ENCODE assay signal across 23 mouse cellular contexts in the genomic region with DNA sequence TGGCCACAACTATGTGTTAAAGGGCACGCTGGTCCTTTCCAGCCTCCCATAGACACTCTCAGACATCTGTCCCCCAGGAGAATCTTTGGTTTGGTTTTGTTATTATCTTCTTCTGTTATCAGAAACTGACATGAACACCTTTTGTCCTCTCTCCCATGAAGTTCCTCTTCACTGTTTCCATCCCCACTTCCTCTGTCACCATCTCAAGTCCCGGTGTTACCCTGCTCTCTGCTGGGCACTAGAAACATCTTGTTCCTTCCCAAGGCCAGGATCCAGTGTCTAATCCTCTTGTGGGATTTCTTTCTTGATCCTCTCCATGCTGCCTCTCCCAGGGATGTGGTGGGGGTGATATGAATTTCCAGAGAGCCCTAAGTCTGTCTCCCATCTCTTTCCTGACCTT.
"Had no signal": no experiment of that assay in that cellular context is flagged by ENCODE, and none has a peak within 500 bp of the region (broad histone marks: within the 10 kb centered on the region; RNA-seq: fewer than 3 reads in every experiment).

No protein-coding gene starts in this region.

- H3K27me3 ChIP-seq: heart, embryonic 12.5 days; hindbrain, embryonic 12.5 days; intestine, embryonic 15.5 days; limb, embryonic 13.5 days; limb, embryonic 15.5 days had no signal

- H3K4me2 ChIP-seq: heart, embryonic 12.5 days; hindbrain, embryonic 12.5 days; hindbrain, embryonic 14.5 days; intestine, embryonic 15.5 days; limb, embryonic 13.5 days; limb, embryonic 15.5 days had no signal

- H3K27ac ChIP-seq: gastrocnemius, adult 2 months; heart, embryonic 10.5 days; hindbrain, embryonic 10.5 days; hindbrain, embryonic 12.5 days; hindbrain, embryonic 14.5 days; intestine, embryonic 15.5 days; left cerebral cortex, adult 2 months; limb, embryonic 13.5 days; limb, embryonic 15.5 days had no signal

- H3K36me3 ChIP-seq: heart, embryonic 10.5 days; heart, embryonic 12.5 days; hindbrain, embryonic 10.5 days; hindbrain, embryonic 12.5 days; intestine, embryonic 15.5 days; limb, embryonic 13.5 days; limb, embryonic 15.5 days had no signal

- H3K4me3 ChIP-seq: gastrocnemius, adult 2 months; heart, embryonic 10.5 days; heart, embryonic 12.5 days; hindbrain, embryonic 10.5 days; hindbrain, embryonic 12.5 days; intestine, embryonic 15.5 days; left cerebral cortex, adult 2 months; limb, embryonic 13.5 days; limb, embryonic 15.5 days had no signal

- H3K4me1 ChIP-seq: heart, embryonic 10.5 days; heart, embryonic 12.5 days; hindbrain, embryonic 10.5 days; hindbrain, embryonic 12.5 days; intestine, embryonic 15.5 days; limb, embryonic 15.5 days had no signal

- H3K9me3 ChIP-seq: heart, embryonic 10.5 days; heart, embryonic 12.5 days; hindbrain, embryonic 10.5 days; hindbrain, embryonic 12.5 days; intestine, embryonic 15.5 days; limb, embryonic 13.5 days; limb, embryonic 15.5 days had no signal

- ATAC-seq: hindbrain, embryonic 16.5 days; inflammation-experienced regulatory T-cells, adult 6 months; intestine, embryonic 15.5 days; intestine, postnatal 0 days had no signal

- DNase-seq: gastrocnemius, adult 2 months; gastrocnemius, postnatal 10 days; gastrocnemius, postnatal 25 days; heart, adult 18-20 months; heart, postnatal 10 days; heart, postnatal 4 days; kidney, adult 18-20 months; kidney, adult 8-10 months; kidney, postnatal 10 days; kidney, postnatal 36 days; layer of hippocampus, adult 9-11 months had no signal

- H3K9ac ChIP-seq: heart, embryonic 12.5 days; hindbrain, embryonic 12.5 days; hindbrain, embryonic 14.5 days; intestine, embryonic 15.5 days; limb, embryonic 13.5 days; limb, embryonic 15.5 days had no signal
